Mouse (Mus musculus) adrenal gland, postnatal 0 days (tissue): Measurements from ENCODE around the gene Cers4. TPM values are rescaled to one million over a fixed set of nuclear protein-coding genes. Genes with fewer than 3 reads are reported as not detected.

Source experiments
- polyA plus RNA-seq: library from polyadenylated mRNA; unstranded; fragments of >200 nt; fragmentation: Nextera tagmentation; extraction: Ambion mirVana; gene quantifications from 2 replicates; pipeline ENCODE4 v1.2.1, GENCODE M21; 2015

The Cers4 gene
- 24.6 and 35.5 TPM in 2 replicates for polyA plus RNA-seq

DNA sequence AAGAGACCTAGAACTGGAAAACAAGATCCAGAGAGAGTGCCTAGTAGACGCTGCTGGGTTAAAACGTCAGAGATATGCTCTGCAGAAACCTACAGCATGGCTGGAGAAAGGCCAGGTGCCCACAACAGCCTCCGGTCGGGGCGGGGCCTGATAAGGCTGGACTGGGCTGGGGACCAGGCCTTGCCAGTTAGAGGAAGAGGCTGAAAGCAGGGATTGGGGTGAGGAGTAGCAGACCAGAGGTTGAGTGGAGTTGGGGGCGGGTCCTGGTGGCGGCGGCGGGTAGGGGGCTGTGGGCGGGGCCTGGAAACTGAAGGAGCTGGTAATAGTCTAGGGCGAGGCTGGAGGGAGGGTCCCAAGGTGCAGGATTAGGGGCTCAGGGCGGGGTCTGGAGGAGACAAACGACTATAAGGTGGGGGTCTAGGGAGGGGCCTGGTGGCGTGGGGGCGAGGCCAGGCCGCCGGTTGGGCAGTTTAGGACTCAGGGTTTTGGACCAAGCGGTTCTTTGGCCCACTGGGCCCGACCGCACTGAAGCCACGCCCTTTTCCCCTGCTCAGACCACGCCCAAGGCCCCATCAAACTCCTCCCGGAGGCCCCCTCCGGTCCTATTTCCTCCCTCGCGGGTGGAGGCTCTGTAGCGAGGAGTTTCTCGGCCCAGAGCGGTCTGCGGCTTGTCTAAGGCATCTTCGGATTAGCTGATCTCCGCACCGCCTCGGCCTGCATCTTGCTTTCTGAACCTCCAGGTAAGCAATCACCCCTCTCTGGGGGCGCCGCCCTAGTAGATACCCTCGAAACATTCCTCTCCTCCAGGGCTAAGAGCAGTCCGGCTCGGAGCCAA is at the start of gene Cers4:
Gene Cers4, plus strand, starts transcription at position 176 of the 835 bp plus-strand sequence.

Other genes starting within 250 kb of the Cers4 start
- 2.6 and 4.0 TPM in 2 replicates for gene Tgfbr3l, start 244.8 kb upstream of the Cers4 start, polyA plus RNA-seq
- gene Snapc2, start 239.9 kb upstream of the Cers4 start, polyA plus RNA-seq = 34.8 and 46.2 TPM in 2 replicates
- 40.0 and 80.7 TPM in 2 replicates for gene Ctxn1, start 233.8 kb upstream of the Cers4 start, polyA plus RNA-seq
- 41.8 and 69.5 TPM in 2 replicates for gene Timm44, start 217.1 kb upstream of the Cers4 start, polyA plus RNA-seq
- 9.5 and 12.4 TPM in 2 replicates for gene Ccl25, start 167.8 kb upstream of the Cers4 start, polyA plus RNA-seq
- gene Elavl1, start 167.6 kb upstream of the Cers4 start, polyA plus RNA-seq = 58.6 and 95.3 TPM in 2 replicates
- 23.8 and 31.4 TPM in 2 replicates for gene Zfp958, start 120.1 kb downstream of the Cers4 start, polyA plus RNA-seq